Mouse (Mus musculus) lung, adult 2 months (tissue): ENCODE data around the gene Cntnap1.
"Not testable (repeated sequence)": the region's sequence is repeated elsewhere in the genome, so short reads cannot be mapped to it uniquely, and the experiment has no call there.

Source experiments
- CTCF ChIP-seq: fragments of 200-500 bp; IDR thresholded peaks from 2 replicates; pipeline ENCODE4 v1.5.1; 2011; ENCODE audit warnings: mild to moderate bottlenecking, low read length, control low read depth; ENCODE audit not compliant: insufficient read depth
- POLR2A ChIP-seq: fragments of 200-500 bp; IDR thresholded peaks from 2 replicates; pipeline ENCODE4 v1.6.1; 2011; ENCODE audit warnings: low read depth, mild to moderate bottlenecking, control low read depth, low read length, borderline replicate concordance; ENCODE audit errors: extremely low read depth

GRCm38 (mm10) chr11:101160981-101161505, 9.3 kb upstream of the Cntnap1 start:
- not testable (repeated sequence) for TF ChIP-seq CTCF, POLR2A
